Mouse (Mus musculus) embryo, embryonic 9.5 days (tissue): ENCODE measurements around the gene Lipc.
"Not testable (repeated sequence)": the region's sequence is repeated elsewhere in the genome, so short reads cannot be mapped to it uniquely, and the experiment has no call there.

Experiments used
- DNase-seq: peaks from one replicate; pipeline ENCODE4 v3.0.0-alpha.2; 2017; ENCODE audit errors: extremely low spot score

Gene Lipc

GRCm38 (mm10) chr9:70859233-70859632 is 92.8 kb downstream of the Lipc start:
- no peak for DNase-seq

GRCm38 (mm10) chr9:70855868-70856267 is 96.2 kb downstream of the Lipc start:
- DNase-seq, result no peak

- DNase-seq, result no peak
Measured at GRCm38 (mm10) chr9:70854950-70855349, 97.1 kb downstream of the Lipc start.

- DNase-seq, result not testable (repeated sequence)
Measured at GRCm38 (mm10) chr9:70853081-70853480, 98.9 kb downstream of the Lipc start.

- DNase-seq, result no peak
Measured at GRCm38 (mm10) chr9:70851533-70851932, 100.5 kb downstream of the Lipc start.

GRCm38 (mm10) chr9:70848135-70848770 is 103.8 kb downstream of the Lipc start:
- no peak for DNase-seq

GRCm38 (mm10) chr9:70847627-70848051 is 104.4 kb downstream of the Lipc start:
- DNase-seq, result peak; percentile 35

- DNase-seq, result no peak
Measured at GRCm38 (mm10) chr9:70843270-70843669, 108.8 kb downstream of the Lipc start.

- no peak for DNase-seq
Measured at GRCm38 (mm10) chr9:70842300-70842941, 109.6 kb downstream of the Lipc start.

- DNase-seq, result no peak
Measured at GRCm38 (mm10) chr9:70841426-70842215, 110.4 kb downstream of the Lipc start.

- no peak for DNase-seq
Measured at GRCm38 (mm10) chr9:70840861-70841341, 111.1 kb downstream of the Lipc start.

- no peak for DNase-seq
Measured at GRCm38 (mm10) chr9:70838132-70838911, 113.7 kb downstream of the Lipc start.

- no peak for DNase-seq
Measured at GRCm38 (mm10) chr9:70834730-70835154, 117.3 kb downstream of the Lipc start.

- no peak for DNase-seq
Measured at GRCm38 (mm10) chr9:70834217-70834616, 117.8 kb downstream of the Lipc start.

- no peak for DNase-seq
Measured at GRCm38 (mm10) chr9:70833111-70833908, 118.7 kb downstream of the Lipc start.

GRCm38 (mm10) chr9:70832231-70832630 is 119.8 kb downstream of the Lipc start:
- DNase-seq, result no peak

GRCm38 (mm10) chr9:70830844-70831529 is 121.0 kb downstream of the Lipc start:
- no peak for DNase-seq

GRCm38 (mm10) chr9:70829784-70830488 is 122.1 kb downstream of the Lipc start:
- no peak for DNase-seq

GRCm38 (mm10) chr9:70827911-70828310 is 124.1 kb downstream of the Lipc start:
- DNase-seq, result no peak

GRCm38 (mm10) chr9:70824103-70824502 is 127.9 kb downstream of the Lipc start:
- DNase-seq, result no peak
